Mouse (Mus musculus) limb, embryonic 15.5 days (tissue): ENCODE measurements around the gene Fbxo30. TPM values are rescaled to one million over a fixed set of nuclear protein-coding genes. Genes with fewer than 3 reads are reported as not detected.
"Not testable (repeated sequence)": the region's sequence is repeated elsewhere in the genome, so short reads cannot be mapped to it uniquely, and the experiment has no call there.

Source experiments
- ATAC-seq: fragments of 200-750 bp; cut with Nextera tagmentation; 2 replicates; pipeline ENCODE4 v1.8.0; 2017; ENCODE audit warnings: low read depth, moderate TSS enrichment; ENCODE audit not compliant: insufficient number of reproducible peaks, low FRiP score, low TSS enrichment
- H3K27ac ChIP-seq: fragments of 300-500 bp; sonication (generic); 2 replicates; pipeline ENCODE4 v1.5.1; 2015; ENCODE audit warnings: moderate library complexity, mild to moderate bottlenecking, inconsistent platforms
- H3K27me3 ChIP-seq: fragments of 300-500 bp; sonication (generic); 2 replicates; pipeline ENCODE4 v1.6.1; 2015; ENCODE audit warnings: inconsistent platforms
- H3K36me3 ChIP-seq: fragments of 300-500 bp; sonication (generic); 2 replicates; pipeline ENCODE4 v1.6.1; 2015; ENCODE audit warnings: inconsistent platforms
- H3K4me1 ChIP-seq: fragments of 300-500 bp; sonication (generic); 2 replicates; pipeline ENCODE4 v1.6.1; 2015; ENCODE audit warnings: inconsistent platforms
- H3K4me2 ChIP-seq: fragments of 300-500 bp; sonication (generic); 2 replicates; pipeline ENCODE4 v1.6.1; 2015; ENCODE audit warnings: mild to moderate bottlenecking, inconsistent platforms
- H3K4me3 ChIP-seq: fragments of 300-500 bp; sonication (generic); 2 replicates; pipeline ENCODE4 v1.5.1; 2015; ENCODE audit warnings: mild to moderate bottlenecking, inconsistent platforms
- H3K9ac ChIP-seq: fragments of 300-500 bp; sonication (generic); 2 replicates; pipeline ENCODE4 v1.6.1; 2015; ENCODE audit warnings: inconsistent platforms
- H3K9me3 ChIP-seq: fragments of 300-500 bp; sonication (generic); 2 replicates; pipeline ENCODE4 v1.6.1; 2016; ENCODE audit warnings: inconsistent platforms
- WGBS: fragments of 180-500 bp; shearing (Covaris S2); methylation state at CpG from one replicate; pipeline ENCODE4 v1.1.7; 2015; 5-methylcytosine and 5-hydroxymethylcytosine counted together
- polyA plus RNA-seq: library from polyadenylated mRNA; unstranded; fragments of >200 nt; fragmentation: Nextera tagmentation; extraction: Ambion mirVana; gene quantifications from 2 replicates; pipeline ENCODE4 v1.2.1, GENCODE M21; 2015

Gene Fbxo30
- polyA plus RNA-seq: 31.4 and 32.1 TPM in 2 replicates

GRCm38 (mm10) chr10:11280578-11281463 is at the start of gene Fbxo30:
Gene Fbxo30 (plus strand): TSS chr10:11281330.
- peak; percentile 93 for ATAC-seq
- Histone ChIP-seq H3K4me2 (peak within 1 kb of the TSS; percentile 77), H3K36me3 (no peaks in the 10 kb centered on the region), H3K9ac (peak within 1 kb of the TSS; percentile 86), H3K4me3 (peak within 1 kb of the TSS; percentile 92), H3K27me3 (no peaks in the 10 kb centered on the region), H3K9me3 (no peaks in the 10 kb centered on the region), H3K4me1 (peaks cover 3% of the 10 kb centered on the region; the same call in 1 of the 2 replicates), H3K27ac (peak within 1 kb of the TSS; percentile 97)
- WGBS: under 1% methylated on average over 59 of the region's 93 CpGs

GRCm38 (mm10) chr10:11233208-11233607 is 47.9 kb upstream of the Fbxo30 start:
- Histone ChIP-seq H3K9me3 (no peaks in the 10 kb centered on the region), H3K4me1 (no peaks in the 10 kb centered on the region), H3K27me3 (no peaks in the 10 kb centered on the region), H3K27ac (no peak overlapping the region), H3K9ac (no peak overlapping the region), H3K36me3 (no peaks in the 10 kb centered on the region), H3K4me3 (no peak overlapping the region), H3K4me2 (no peak overlapping the region)
- WGBS: 61% methylated on average over 3 of the region's 3 CpGs
- ATAC-seq: no peak

GRCm38 (mm10) chr10:11242988-11243387 is 38.1 kb upstream of the Fbxo30 start:
- WGBS: 71% methylated on average over 3 of the region's 3 CpGs
- not testable (repeated sequence) for ATAC-seq, H3K4me2 ChIP-seq

GRCm38 (mm10) chr10:11248210-11248609 is 32.9 kb upstream of the Fbxo30 start:
- WGBS: 81% methylated on average over 3 of the region's 3 CpGs
- H3K4me3 ChIP-seq: no peak overlapping the region

More at GRCm38 (mm10) chr10:11242988-11243387, 38.1 kb upstream of the Fbxo30 start:
- H3K36me3 ChIP-seq, H3K9me3 ChIP-seq, H3K27ac ChIP-seq, H3K27me3 ChIP-seq, H3K4me1 ChIP-seq, H3K4me3 ChIP-seq, H3K9ac ChIP-seq: not testable (repeated sequence)

GRCm38 (mm10) chr10:11250247-11250997 is 30.7 kb upstream of the Fbxo30 start:
- WGBS: 15% methylated on average over 2 of the region's 2 CpGs
- H3K4me2 ChIP-seq: no peak overlapping the region
- H3K9ac ChIP-seq: no peak overlapping the region
- H3K9me3 ChIP-seq: no peaks in the 10 kb centered on the region
- ATAC-seq: 0 out of 2 replicates have a peak, but pooled peaks have one; percentile 58
- H3K4me1 ChIP-seq: 0 out of 2 replicates have a peak, but pooled peaks cover 4% of the 10 kb centered on the region
- no peaks in the 10 kb centered on the region for H3K36me3 ChIP-seq
- H3K27ac ChIP-seq: no peak overlapping the region
- H3K27me3 ChIP-seq: no peaks in the 10 kb centered on the region
- no peak overlapping the region for H3K4me3 ChIP-seq

More at GRCm38 (mm10) chr10:11248210-11248609, 32.9 kb upstream of the Fbxo30 start:
- H3K4me1 ChIP-seq: 0 out of 2 replicates have a peak, but pooled peaks cover 4% of the 10 kb centered on the region
- H3K27me3 ChIP-seq: no peaks in the 10 kb centered on the region
- H3K36me3 ChIP-seq: no peaks in the 10 kb centered on the region
- no peaks in the 10 kb centered on the region for H3K9me3 ChIP-seq
- ATAC-seq: no peak
- H3K27ac ChIP-seq: no peak overlapping the region
- no peak overlapping the region for H3K9ac ChIP-seq
- no peak overlapping the region for H3K4me2 ChIP-seq

DNA sequence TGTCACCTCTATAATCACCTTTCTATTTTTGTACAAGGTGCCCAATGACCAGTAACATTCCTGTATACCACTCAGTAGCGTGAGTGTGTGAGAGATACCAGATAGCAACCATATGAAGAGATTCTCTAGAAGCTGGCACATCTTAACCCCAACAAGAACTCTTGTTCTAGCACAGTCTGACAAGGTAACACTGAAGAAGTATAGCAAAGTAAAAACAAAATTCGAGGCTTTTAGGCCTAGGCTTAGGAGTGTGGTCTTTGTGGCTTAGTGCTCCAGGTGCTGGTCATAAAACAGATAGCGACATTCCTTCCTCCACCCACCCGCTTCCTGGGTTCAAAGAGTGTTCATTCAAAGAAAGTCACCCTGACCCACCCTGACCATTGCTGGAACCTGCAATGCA is 27.5 kb upstream of the Fbxo30 start:
- not testable (repeated sequence) for H3K9me3 ChIP-seq, H3K4me1 ChIP-seq, H3K4me2 ChIP-seq, H3K27ac ChIP-seq, H3K4me3 ChIP-seq, ATAC-seq, H3K27me3 ChIP-seq, H3K36me3 ChIP-seq, H3K9ac ChIP-seq
- WGBS: 78% methylated on average over 4 of the region's 4 CpGs

GRCm38 (mm10) chr10:11260119-11260518 is 21.0 kb upstream of the Fbxo30 start:
- H3K9ac ChIP-seq: no peak overlapping the region
- H3K9me3 ChIP-seq: no peaks in the 10 kb centered on the region
- no peaks in the 10 kb centered on the region for H3K36me3 ChIP-seq
- no peak overlapping the region for H3K27ac ChIP-seq
- no peak for ATAC-seq
- no peak overlapping the region for H3K4me3 ChIP-seq
- H3K27me3 ChIP-seq: no peaks in the 10 kb centered on the region
- H3K4me2 ChIP-seq: no peak overlapping the region
- H3K4me1 ChIP-seq: no peaks in the 10 kb centered on the region

GRCm38 (mm10) chr10:11262292-11262691 is 18.8 kb upstream of the Fbxo30 start:
- not testable (repeated sequence) for ATAC-seq, H3K9ac ChIP-seq, H3K4me1 ChIP-seq, H3K4me2 ChIP-seq, H3K9me3 ChIP-seq, H3K36me3 ChIP-seq, H3K4me3 ChIP-seq, H3K27ac ChIP-seq, H3K27me3 ChIP-seq
- WGBS: 86% methylated on average over 2 of the region's 2 CpGs

- 89% methylated on average over 2 of the region's 2 CpGs for whole genome bisulfite sequencing
- not testable (repeated sequence) for H3K4me1 ChIP-seq, H3K27ac ChIP-seq, H3K27me3 ChIP-seq, H3K4me2 ChIP-seq, H3K36me3 ChIP-seq, ATAC-seq, H3K9me3 ChIP-seq, H3K9ac ChIP-seq, H3K4me3 ChIP-seq
Observed at GRCm38 (mm10) chr10:11263795-11264194, 17.3 kb upstream of the Fbxo30 start.

- Histone ChIP-seq H3K27ac (no peak overlapping the region), H3K9ac (no peak overlapping the region), H3K36me3 (no peaks in the 10 kb centered on the region), H3K27me3 (no peaks in the 10 kb centered on the region), H3K4me2 (no peak overlapping the region), H3K9me3 (no peaks in the 10 kb centered on the region), H3K4me3 (no peak overlapping the region), H3K4me1 (no peaks in the 10 kb centered on the region)
- no peak for ATAC-seq
Observed at GRCm38 (mm10) chr10:11269165-11269564, 12.0 kb upstream of the Fbxo30 start.

DNA sequence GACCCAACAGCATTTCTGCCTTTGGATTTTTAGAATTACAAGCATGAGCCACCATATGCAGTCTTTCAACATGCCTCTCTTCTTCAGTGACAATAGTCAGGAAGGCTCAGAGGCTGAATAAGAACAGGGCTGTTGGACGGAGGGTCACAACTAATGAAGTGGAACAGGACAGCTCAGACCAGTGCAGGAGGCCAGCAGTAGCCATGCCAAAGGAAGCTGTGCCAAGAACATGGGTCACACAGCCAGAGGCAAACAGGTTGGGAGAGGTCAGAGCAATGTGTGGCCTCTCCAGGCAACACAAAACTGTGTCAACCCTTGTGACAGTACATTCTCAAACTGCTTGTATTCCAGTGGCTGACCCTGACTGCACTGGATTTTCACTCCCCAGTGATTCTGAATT is 6.7 kb upstream of the Fbxo30 start:
- Histone ChIP-seq H3K4me3 (no peak overlapping the region), H3K4me1 (no peaks in the 10 kb centered on the region), H3K27me3 (no peaks in the 10 kb centered on the region), H3K9ac (no peak overlapping the region), H3K27ac (no peak overlapping the region), H3K36me3 (no peaks in the 10 kb centered on the region), H3K9me3 (no peaks in the 10 kb centered on the region), H3K4me2 (no peak overlapping the region)
- 72% methylated on average over 1 of the region's 1 CpGs for WGBS
- no peak for ATAC-seq

- no peaks in the 10 kb centered on the region for H3K9me3 ChIP-seq
- WGBS: 6% methylated on average over 6 of the region's 6 CpGs
Observed at GRCm38 (mm10) chr10:11280235-11280577, 924 bp upstream of the Fbxo30 start.

More at GRCm38 (mm10) chr10:11280235-11280577, 924 bp upstream of the Fbxo30 start:
- H3K9ac ChIP-seq: peak overlapping the region; percentile 86
- no peaks in the 10 kb centered on the region for H3K27me3 ChIP-seq
- peak overlapping the region; percentile 97 for H3K27ac ChIP-seq
- H3K4me1 ChIP-seq: peaks cover 3% of the 10 kb centered on the region; the same call in 1 of the 2 replicates
- H3K4me2 ChIP-seq: peak overlapping the region; percentile 77
- no peaks in the 10 kb centered on the region for H3K36me3 ChIP-seq
- H3K4me3 ChIP-seq: peak overlapping the region; percentile 92
- no peak for ATAC-seq
